7 mouse cellular contexts compared by ENCODE assay signal in the genomic region with DNA sequence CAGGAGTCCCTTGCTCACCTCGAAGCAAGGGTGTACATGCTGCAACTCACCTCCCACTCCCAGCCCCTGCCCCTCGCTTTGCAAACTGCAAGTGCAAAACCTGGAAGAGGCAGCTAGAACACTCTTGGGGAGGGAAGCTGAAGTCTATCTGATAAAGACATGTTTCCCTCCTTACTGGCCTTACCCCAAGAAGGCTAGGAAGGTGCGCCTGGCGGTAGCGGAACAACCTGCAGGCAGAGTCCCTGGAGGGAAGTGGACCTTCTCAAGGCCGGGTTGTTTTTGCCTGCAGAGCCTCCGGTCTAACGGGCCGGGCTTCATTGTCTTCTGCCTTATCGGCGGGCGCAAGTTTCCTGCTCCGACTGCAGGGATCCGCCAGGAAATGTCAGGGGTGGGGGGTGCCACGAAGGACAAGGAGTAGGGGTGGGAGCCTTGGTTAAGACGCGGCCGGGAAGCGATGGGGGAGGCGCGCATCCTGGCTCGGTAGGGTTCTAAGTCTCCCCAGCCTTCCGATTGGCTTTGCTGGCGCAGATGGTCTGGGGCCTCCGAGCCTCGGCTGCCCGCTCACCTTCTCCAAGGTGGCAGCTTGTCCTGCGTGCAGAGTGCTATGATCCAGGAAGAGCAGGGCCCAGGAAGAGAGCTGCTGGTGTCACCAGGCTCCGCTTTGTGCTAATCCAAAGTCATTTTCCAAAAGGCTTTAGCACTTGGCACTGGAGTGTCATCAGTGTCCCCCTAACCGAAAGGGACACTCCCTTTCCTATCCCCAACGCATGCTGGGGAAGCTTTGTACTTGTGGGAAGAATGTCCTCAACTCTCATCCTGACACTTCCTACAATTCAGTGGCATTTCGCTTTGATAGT. TPM values are rescaled to one million over a fixed set of nuclear protein-coding genes. Genes with fewer than 3 reads are reported as not detected.
A peak's percentile ranks its signal among the peaks of the same experiment; 100 is the strongest.
DNase-seq lines count a peak whose midpoint lies in the region; ATAC-seq lines count a peak whose summit lies in the region.

No protein-coding gene starts in this region.

- H3K4me3 ChIP-seq in forebrain, embryonic 10.5 days: peak overlapping the region; percentile 46

- peak; percentile 63 for ATAC-seq in megakaryocyte progenitor cell, adult 5-6 weeks (replicated peaks; ENCODE audit: poor library complexity)

- H3K27ac ChIP-seq in forebrain, embryonic 10.5 days: peak overlapping the region; percentile 26; the same call in 1 of the 2 replicates

- H3K4me1 ChIP-seq in forebrain, embryonic 10.5 days: peaks cover 42% of the 10 kb centered on the region

- peaks cover 7% of the 10 kb centered on the region; the same call in 1 of the 2 replicates for H3K9me3 ChIP-seq in forebrain, embryonic 10.5 days

- WGBS in forebrain, embryonic 10.5 days: under 1% methylated on average over 32 of the region's 32 CpGs

- H3K27me3 ChIP-seq in forebrain, embryonic 10.5 days (ENCODE audit: poor library complexity, severe bottlenecking): peaks cover 83% of the 10 kb centered on the region

- DNase-seq in MEL-GATA-1-ER (ENCODE audit: extremely low read depth, low read depth): peak; percentile 63
- DNase-seq in adrenal gland, postnatal 14 days: peak; percentile 81
- peak; percentile 57 for DNase-seq in forebrain, embryonic 10.5 days (ENCODE audit: extremely low spot score, low spot score)
- peak; percentile 77 to 79 for DNase-seq in heart, postnatal 14 days
- peak; percentile 87 to 88 for DNase-seq in kidney, postnatal 36 days
- DNase-seq in testis, postnatal 14 days (ENCODE audit: low spot score): peak; percentile 22

- intact Hi-C loops in heart, postnatal 14 days (cut with DNase I): loop anchor here (2.0 kb wide), 2 partner anchors 15 to 41 kb away; a partner anchor contains a TSS

- H3K36me3 ChIP-seq in forebrain, embryonic 10.5 days (replicated peaks): peaks cover 13% of the 10 kb centered on the region

RNA-seq across cellular contexts. Expression of a gene that starts 2.4 kb away (rescaled TPM):
- 64.0 and 81.0 TPM in 2 replicates for total RNA-seq in adrenal gland, postnatal 14 days (2021)
- polyA plus RNA-seq in forebrain, embryonic 10.5 days (2016; fragmentation: Nextera tagmentation; extraction: Ambion mirVana): 26.9 and 27.0 TPM in 2 replicates
- total RNA-seq in heart, postnatal 14 days (2021): 100 to 1,000 TPM; 112 to 121 TPM
- total RNA-seq in megakaryocyte progenitor cell, adult 5-6 weeks (2015): 0.34 and 0.94 TPM in 2 replicates
- 0.29 and 0.57 TPM in 2 replicates for total RNA-seq in megakaryocyte progenitor cell, adult 5-6 weeks (2017)

RNA-seq across cellular contexts. Expression of a gene that starts 8.8 kb away (rescaled TPM):
- 5.2 and 9.1 TPM in 2 replicates for total RNA-seq in adrenal gland, postnatal 14 days (2021)
- polyA plus RNA-seq in forebrain, embryonic 10.5 days (2016; fragmentation: Nextera tagmentation; extraction: Ambion mirVana): 0.29 and 0.47 TPM in 2 replicates
- 10 to 100 TPM in 1 of 2 experiments, 1 to 10 TPM in 1; 7.9 to 11.3 TPM for total RNA-seq in heart, postnatal 14 days (2021)
- not detected in 2 replicates for total RNA-seq in megakaryocyte progenitor cell, adult 5-6 weeks (2015)
- total RNA-seq in megakaryocyte progenitor cell, adult 5-6 weeks (2017): not detected in 2 replicates

RNA-seq across cellular contexts. Expression of a gene that starts 22.4 kb away (rescaled TPM):
- total RNA-seq in adrenal gland, postnatal 14 days (2021): 3.6 and 4.8 TPM in 2 replicates
- polyA plus RNA-seq in forebrain, embryonic 10.5 days (2016; fragmentation: Nextera tagmentation; extraction: Ambion mirVana): 1.7 and 1.8 TPM in 2 replicates
- total RNA-seq in heart, postnatal 14 days (2021): 1 to 10 TPM; 2.4 to 3.9 TPM
- total RNA-seq in megakaryocyte progenitor cell, adult 5-6 weeks (2015): 4.4 and 9.6 TPM in 2 replicates
- total RNA-seq in megakaryocyte progenitor cell, adult 5-6 weeks (2017): 0.54 and 3.5 TPM in 2 replicates

RNA-seq across cellular contexts. Expression of a gene that starts 25.2 kb away (rescaled TPM):
- 12.4 and 14.7 TPM in 2 replicates for total RNA-seq in adrenal gland, postnatal 14 days (2021)
- 5.6 and 6.5 TPM in 2 replicates for polyA plus RNA-seq in forebrain, embryonic 10.5 days (2016; fragmentation: Nextera tagmentation; extraction: Ambion mirVana)
- 1 to 10 TPM; 7.8 to 9.1 TPM for total RNA-seq in heart, postnatal 14 days (2021)
- 13.4 and 16.9 TPM in 2 replicates for total RNA-seq in megakaryocyte progenitor cell, adult 5-6 weeks (2015)
- total RNA-seq in megakaryocyte progenitor cell, adult 5-6 weeks (2017): 9.4 and 11.8 TPM in 2 replicates

RNA-seq across cellular contexts. Expression of a gene that starts 41.1 kb away (rescaled TPM):
- total RNA-seq in adrenal gland, postnatal 14 days (2021): 21.9 and 22.5 TPM in 2 replicates
- 34.4 and 35.4 TPM in 2 replicates for polyA plus RNA-seq in forebrain, embryonic 10.5 days (2016; fragmentation: Nextera tagmentation; extraction: Ambion mirVana)
- total RNA-seq in heart, postnatal 14 days (2021): 10 to 100 TPM; 10.5 to 11.3 TPM
- 14.8 and 18.3 TPM in 2 replicates for total RNA-seq in megakaryocyte progenitor cell, adult 5-6 weeks (2015)
- 21.9 and 40.8 TPM in 2 replicates for total RNA-seq in megakaryocyte progenitor cell, adult 5-6 weeks (2017)

Comparison
In these comparisons a context has a peak if more than half of its experiments do, and no peak if none do; other contexts are left out.
1. Peak in every context shown above with its lines: DNase-seq, ATAC-seq, H3K4me3 ChIP-seq and H3K27ac ChIP-seq.
2. DNase-seq: peak in every context shown above with its lines; median percentile 88 in kidney, postnatal 36 days; 81 in adrenal gland, postnatal 14 days; 78 in heart, postnatal 14 days; 63 in MEL-GATA-1-ER; 57 in forebrain, embryonic 10.5 days; 22 in testis, postnatal 14 days.
3. RNA of a gene that starts 2.4 kb away (total RNA-seq): 112 to 121 TPM in heart, postnatal 14 days and 64.0 to 81.0 TPM in adrenal gland, postnatal 14 days; 0.29 to 0.94 TPM in megakaryocyte progenitor cell, adult 5-6 weeks; every median in the first group is over 10 times any median in the second.